Mouse (Mus musculus) retina, postnatal 7 days (tissue): ENCODE results near the gene Nkd1.

Experiments
- DNase-seq: peaks from one replicate; pipeline ENCODE4 v3.0.0-alpha.2; 2012; ENCODE audit warnings: low read depth, low spot score

Nkd1 gene

GRCm38 (mm10) chr8:88537998-88538975 is 17.1 kb downstream of the Nkd1 start:
- no peak for DNase-seq

GRCm38 (mm10) chr8:88538976-88539371 is 17.8 kb downstream of the Nkd1 start:
- no peak for DNase-seq

GRCm38 (mm10) chr8:88539963-88540362 is 18.8 kb downstream of the Nkd1 start:
- no peak for DNase-seq

- DNase-seq = no peak
Measured at GRCm38 (mm10) chr8:88542596-88543213, 21.6 kb downstream of the Nkd1 start.

GRCm38 (mm10) chr8:88544677-88545076 is 23.5 kb downstream of the Nkd1 start:
- no peak for DNase-seq

- DNase-seq = no peak
Measured at GRCm38 (mm10) chr8:88545441-88545840, 24.3 kb downstream of the Nkd1 start.

- no peak for DNase-seq
Measured at GRCm38 (mm10) chr8:88546032-88546732, 25.0 kb downstream of the Nkd1 start.

GRCm38 (mm10) chr8:88555669-88556068 is 34.5 kb downstream of the Nkd1 start:
- DNase-seq = no peak

GRCm38 (mm10) chr8:88559985-88560473 is 38.9 kb downstream of the Nkd1 start:
- DNase-seq = no peak

- no peak for DNase-seq
Measured at GRCm38 (mm10) chr8:88561402-88561801, 40.2 kb downstream of the Nkd1 start.

GRCm38 (mm10) chr8:88564256-88564903 is 43.2 kb downstream of the Nkd1 start:
- no peak for DNase-seq

GRCm38 (mm10) chr8:88566119-88566518 is 45.0 kb downstream of the Nkd1 start:
- peak; percentile 25 for DNase-seq

- no peak for DNase-seq
Measured at GRCm38 (mm10) chr8:88567314-88568121, 46.4 kb downstream of the Nkd1 start.

- no peak for DNase-seq
Measured at GRCm38 (mm10) chr8:88568211-88568610, 47.1 kb downstream of the Nkd1 start.

- no peak for DNase-seq
Measured at GRCm38 (mm10) chr8:88569366-88569765, 48.2 kb downstream of the Nkd1 start.

GRCm38 (mm10) chr8:88570293-88570998 is 49.3 kb downstream of the Nkd1 start:
- no peak for DNase-seq

GRCm38 (mm10) chr8:88571434-88572184 is 50.5 kb downstream of the Nkd1 start:
- DNase-seq = no peak

GRCm38 (mm10) chr8:88572185-88572909 is 51.2 kb downstream of the Nkd1 start:
- DNase-seq = no peak
